Mouse (Mus musculus): Measurements from ENCODE around the gene Ovol1.
A peak's percentile ranks its signal among the peaks of the same experiment; 100 is the strongest.

Gene Ovol1

DNA sequence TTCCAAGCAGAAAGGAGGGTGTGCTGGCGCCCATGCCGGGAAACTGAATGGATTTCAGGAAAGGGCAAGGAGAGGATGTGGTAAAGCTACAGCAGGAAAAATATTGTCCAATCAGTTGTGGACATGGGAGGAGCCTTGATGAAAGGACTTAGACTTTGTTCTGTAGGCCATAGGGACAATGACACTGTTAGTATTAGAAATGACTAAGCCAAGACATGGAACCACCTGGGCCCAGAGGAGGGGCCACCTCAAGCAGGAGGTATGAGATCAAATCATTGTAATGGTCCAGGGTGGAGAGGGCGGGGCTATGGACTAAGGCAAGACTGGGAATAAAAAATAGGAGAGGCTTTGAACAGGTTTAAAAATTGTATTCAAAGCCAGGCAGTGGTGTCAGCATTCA is 41.7 kb downstream of the Ovol1 start:
- DNase-seq (ENCODE audit: low spot score), result no peak

DNA sequence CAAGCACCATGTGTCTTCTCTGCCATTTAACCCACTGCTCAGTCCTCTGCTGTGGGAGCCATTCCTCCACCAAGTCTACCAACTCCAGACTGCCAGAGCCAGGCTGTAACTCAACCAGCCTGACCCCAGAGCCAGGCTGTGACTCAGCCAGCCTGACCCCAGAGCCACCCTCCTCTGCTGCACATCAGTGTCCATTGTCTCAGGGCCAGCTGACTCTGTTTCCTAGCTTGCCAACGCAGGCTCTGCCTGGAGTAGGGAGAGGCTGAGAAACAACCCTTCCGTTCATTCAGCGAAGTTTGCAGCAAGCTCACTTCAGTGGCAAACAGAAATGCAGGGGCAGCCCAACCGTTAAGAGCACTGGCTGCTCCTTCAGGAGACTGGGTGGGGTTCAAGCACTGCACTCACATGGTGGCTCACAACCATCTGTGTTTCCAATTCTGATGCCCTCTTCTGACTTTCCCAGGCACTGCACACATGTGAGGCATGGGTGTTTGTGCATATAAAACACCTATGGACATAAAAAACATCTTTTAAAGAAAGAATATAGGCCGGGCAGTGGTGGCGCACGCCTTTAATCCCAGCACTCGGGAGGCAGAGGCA is 43.4 kb downstream of the Ovol1 start:
- DNase-seq (ENCODE audit: low spot score), result no peak

DNA sequence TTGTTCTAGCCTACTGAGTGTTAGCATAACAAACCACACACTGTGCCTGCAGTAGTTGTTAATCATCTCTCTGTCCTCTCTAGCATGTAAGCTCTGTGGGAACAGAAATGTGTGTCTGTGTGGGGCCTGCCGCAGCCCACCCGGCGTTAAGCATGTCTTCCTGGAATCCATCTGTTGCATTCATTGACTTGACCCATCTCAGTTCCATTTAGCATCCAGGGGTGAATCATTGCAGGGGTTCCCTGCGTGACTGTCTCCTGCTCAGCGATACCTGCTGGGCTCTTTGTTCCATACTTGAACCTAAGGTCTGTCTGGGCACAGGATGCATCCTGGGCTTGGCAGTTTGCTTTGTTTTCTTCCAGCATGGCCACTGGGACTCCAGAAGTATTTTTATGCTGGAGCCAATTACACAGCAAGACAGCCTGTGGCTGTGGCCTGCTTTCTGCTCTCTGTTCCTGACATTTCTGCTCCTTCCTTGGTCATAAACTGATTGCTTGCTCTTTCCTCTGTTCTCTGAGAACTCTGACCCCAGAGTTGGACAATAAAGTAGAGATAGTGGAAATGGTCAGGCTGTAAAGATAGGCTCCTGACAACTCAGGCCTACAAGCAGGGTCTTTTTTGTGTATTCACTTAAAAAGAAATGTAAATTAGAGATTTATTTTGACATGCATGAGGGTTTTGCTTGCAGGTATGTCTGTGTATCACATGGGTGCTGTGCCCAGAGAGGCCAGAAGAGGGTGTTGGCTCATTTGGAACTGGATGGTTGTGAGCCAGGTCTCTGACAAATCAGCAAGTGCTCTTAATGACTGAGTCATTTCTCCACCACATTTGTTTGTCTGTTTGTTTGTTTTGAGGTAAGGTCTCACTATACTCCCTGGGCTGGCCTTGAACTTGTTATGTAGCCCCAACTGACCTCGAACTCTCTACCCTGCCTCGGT is 44.3 kb downstream of the Ovol1 start:
- DNase-seq (ENCODE audit: low spot score), result no peak

DNA sequence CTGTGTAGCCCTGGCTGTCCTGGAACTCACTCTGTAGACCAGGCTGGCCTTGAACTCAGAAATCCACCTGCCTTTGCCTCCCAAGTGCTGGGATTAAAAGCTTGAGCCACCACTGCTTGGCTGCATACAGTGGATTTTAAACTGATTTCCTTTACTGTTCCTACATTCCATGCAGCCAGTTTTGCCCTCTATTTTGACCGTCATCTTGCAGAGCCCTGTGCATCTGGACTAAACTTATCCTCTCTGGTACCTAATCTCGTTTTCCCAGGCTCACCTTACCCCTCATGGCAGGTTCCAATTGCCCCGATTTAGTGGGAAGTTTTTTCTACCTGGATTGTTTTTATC is 47.5 kb downstream of the Ovol1 start:
- DNase-seq (ENCODE audit: low spot score), result no peak

DNA sequence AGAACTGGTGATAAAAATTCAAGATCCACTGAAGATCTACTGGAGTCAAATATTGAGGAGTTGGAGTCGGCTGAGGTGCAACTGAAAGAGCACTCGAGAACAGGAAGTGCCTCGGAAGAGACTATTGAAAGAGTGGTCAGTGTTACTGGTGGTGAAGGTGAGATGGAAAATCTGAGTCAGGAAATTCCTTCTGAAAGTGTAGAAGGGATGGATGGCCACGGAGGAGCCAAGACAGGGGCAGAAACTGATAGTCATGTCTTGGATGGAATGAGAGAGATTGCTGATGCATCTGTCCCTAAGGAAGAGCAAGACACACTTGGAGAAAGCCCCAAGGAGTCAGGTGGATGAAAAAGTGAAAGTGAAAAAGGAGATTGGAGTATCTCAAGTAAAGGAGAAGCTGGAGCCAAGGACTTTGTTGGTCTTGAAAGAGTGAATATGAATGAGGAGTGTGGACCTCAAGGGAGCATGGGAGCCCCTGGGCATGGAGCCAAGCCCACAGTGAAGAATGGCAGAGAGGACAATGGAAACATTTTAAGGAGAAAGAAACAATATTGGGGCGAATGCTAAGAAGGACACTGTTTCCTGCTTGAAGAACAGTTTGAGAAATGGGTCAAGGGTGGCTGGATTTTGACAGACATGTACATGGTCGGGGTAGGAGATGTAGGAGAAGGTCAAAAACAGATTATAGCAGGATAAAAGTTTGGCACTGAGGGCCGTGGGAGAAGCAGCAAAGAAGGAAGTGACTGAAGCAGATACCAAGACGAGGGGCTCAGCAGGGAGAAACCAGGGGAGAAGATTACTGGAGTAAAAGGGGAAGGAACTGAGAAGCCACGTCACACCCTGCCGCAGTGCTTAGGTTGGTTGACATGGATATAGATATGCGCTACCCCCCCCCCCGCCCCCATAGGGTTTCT is 48.1 kb downstream of the Ovol1 start:
- DNase-seq (ENCODE audit: low spot score), result peak; percentile 60

DNA sequence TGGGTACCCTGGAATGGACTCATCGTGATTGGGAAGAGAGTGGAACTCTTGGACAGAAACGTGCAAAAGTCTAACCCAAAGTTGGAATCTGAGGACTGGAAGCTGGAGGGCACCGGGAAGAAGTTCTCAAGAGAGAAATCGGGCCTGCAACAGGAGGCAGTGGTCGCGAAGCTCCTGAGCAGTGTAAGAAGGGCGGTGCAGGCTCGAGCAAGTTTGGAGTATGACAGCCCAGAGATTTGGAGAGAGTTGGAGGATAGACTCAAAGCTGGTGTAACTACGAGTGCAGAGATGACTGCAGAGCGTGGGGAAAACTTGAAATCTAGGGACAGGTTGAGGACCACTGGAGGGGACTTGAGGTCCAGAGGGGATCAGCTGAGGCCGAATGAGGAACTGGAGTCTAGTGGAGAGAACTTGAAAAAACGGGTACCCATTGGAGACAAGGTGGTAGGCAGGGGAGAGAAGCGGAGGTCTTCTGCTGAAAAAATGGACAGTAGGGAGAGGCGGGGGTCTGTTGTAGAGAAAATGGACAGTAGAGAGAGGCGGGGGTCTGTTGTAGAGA is 49.3 kb downstream of the Ovol1 start:
- DNase-seq (ENCODE audit: low spot score), result no peak

DNA sequence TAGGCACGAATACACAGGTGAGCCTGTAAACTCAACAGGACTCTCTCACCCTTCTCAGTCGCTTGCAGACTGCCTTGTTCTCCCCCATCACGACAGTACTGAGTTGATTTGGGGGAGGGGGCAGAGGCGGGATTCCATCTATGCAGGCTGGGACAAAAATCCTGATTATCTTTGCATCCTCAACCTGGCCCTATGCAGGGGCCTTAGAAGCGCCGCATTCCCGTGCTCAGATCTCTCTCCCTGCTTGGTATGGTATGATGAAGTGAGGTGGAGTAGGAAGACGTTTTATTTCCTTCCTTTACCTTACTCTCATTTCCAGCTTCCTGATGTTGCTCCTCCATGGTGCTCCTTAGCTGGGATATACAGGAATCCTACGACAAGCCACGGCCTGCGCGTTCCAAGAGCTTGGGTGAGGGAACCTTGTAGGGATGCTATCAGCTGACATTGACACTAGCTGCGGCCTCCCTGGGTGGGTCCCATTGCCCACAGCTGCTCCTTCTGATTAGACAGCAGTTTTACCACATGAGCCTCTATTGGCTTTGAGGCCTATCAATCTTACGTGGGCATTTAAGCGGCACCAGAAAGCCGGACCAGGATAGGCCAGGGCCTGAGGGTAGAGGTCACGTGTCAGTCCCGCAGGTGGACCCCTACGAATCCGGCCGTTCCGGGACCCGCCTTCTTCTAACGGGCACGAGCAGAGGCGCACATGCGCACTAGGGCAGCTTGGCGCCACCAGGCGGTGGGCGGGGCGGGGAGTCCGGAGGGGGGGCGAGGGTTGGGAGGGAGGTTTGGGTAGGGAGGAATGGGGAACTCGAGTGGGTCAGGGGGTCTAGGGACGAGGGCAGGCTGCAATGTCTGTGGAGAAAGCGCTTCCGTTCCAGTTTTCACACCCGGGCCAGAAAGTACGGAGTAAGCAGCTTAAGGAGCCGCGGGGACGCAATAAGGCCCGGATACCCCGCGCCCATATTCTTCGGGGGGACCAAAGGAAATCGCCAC is 50.1 kb downstream of the Ovol1 start, which contains the start of gene Snx32:
Gene Snx32, minus strand, starts transcription at position 508 of the 996 bp plus-strand sequence.
- DNase-seq (ENCODE audit: low spot score), result peak; percentile 97

DNA sequence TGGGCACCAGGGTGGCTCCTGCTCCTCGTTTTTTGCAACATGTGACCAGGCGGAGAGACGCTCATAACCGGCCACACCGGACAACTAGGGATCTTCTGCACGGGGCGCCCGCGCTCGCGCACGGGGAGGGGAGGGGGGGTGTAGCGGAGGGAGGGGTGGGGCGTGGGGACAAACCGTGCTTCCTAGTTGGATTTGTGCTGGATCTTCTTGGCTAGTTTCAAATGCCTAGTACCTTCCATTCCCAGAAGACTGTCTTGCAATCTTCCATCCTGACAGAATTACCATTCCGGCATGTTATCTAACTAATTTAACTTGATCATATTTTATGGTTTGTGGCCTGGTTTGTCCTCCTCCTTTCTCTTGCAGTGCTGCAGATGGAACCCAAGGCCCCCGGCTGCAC is 56.8 kb downstream of the Ovol1 start, which contains the start of gene 1700020D05Rik:
Gene 1700020D05Rik, minus strand, starts transcription at position 101 of the 400 bp plus-strand sequence.
- no peak for DNase-seq (ENCODE audit: low spot score)

DNA sequence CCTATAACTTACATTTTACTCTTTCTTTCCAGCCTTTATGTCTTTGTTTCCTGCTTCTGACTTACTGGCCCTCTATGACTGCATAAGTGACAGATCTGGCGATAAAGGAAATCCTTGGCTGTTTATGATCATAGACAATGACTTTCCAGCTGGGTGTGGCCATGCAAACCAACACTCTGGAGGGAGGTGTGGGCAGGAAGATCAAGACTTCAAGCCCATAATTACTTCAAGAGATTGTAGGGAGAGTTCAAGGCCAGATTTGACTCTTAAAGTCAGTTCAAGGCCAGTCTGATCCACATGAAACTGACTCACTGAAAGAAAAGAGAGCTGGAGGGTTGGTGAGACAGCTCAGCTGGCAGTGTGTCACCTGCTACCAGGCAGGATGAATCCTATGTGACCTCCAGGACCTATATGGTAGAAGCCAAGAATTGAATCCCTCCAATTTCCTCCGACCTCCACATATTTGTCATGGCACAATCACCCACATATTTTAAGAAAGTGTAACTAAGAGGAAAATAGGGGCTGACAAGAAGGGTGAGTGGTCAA is 60.0 kb downstream of the Ovol1 start:
- DNase-seq (ENCODE audit: low spot score), result no peak

Data from testis, postnatal 10 days (tissue).